Mouse (Mus musculus) midbrain, postnatal 0 days (tissue): Measurements from ENCODE around the gene Dhx37. TPM values are rescaled to one million over a fixed set of nuclear protein-coding genes. Genes with fewer than 3 reads are reported as not detected.

ENCODE experiments used
- ATAC-seq: fragments of 200-750 bp; cut with Nextera tagmentation; 2 replicates; pipeline ENCODE4 v1.8.0; 2017; ENCODE audit warnings: moderate number of reproducible peaks, mild to moderate bottlenecking, moderate TSS enrichment, moderate library complexity; ENCODE audit not compliant: low FRiP score
- DNase-seq: peaks from one replicate; pipeline ENCODE4 v3.0.0-alpha.2; 2015; ENCODE audit warnings: low spot score
- H3K27ac ChIP-seq: fragments of 300-500 bp; sonication (generic); 2 replicates; pipeline ENCODE4 v1.5.1; 2014; ENCODE audit warnings: low read depth, mild to moderate bottlenecking, low read length, mixed read lengths
- H3K27me3 ChIP-seq: fragments of 300-500 bp; sonication (generic); 2 replicates; pipeline ENCODE4 v1.6.1; 2014; ENCODE audit warnings: low read length, control low read depth, mixed read lengths; ENCODE audit not compliant: insufficient read depth
- H3K36me3 ChIP-seq: fragments of 300-500 bp; sonication (generic); 2 replicates; pipeline ENCODE4 v1.6.1; 2014; ENCODE audit warnings: low read length, control low read depth, mixed read lengths; ENCODE audit not compliant: insufficient read depth
- H3K4me1 ChIP-seq: fragments of 300-500 bp; sonication (generic); 2 replicates; pipeline ENCODE4 v1.6.1; 2014; ENCODE audit warnings: mild to moderate bottlenecking, control low read depth, antibody characterized with exemption, low read length, mixed read lengths; ENCODE audit not compliant: insufficient read depth
- H3K4me2 ChIP-seq: fragments of 300-500 bp; sonication (generic); 2 replicates; pipeline ENCODE4 v1.6.1; 2014; ENCODE audit warnings: low read depth, mild to moderate bottlenecking, low read length, mixed read lengths; ENCODE audit not compliant: poor library complexity, severe bottlenecking
- H3K4me3 ChIP-seq: fragments of 300-500 bp; sonication (generic); 2 replicates; pipeline ENCODE4 v1.5.1; 2014; ENCODE audit warnings: low read depth, mild to moderate bottlenecking, low read length, moderate library complexity
- H3K9ac ChIP-seq: fragments of 300-500 bp; sonication (generic); replicated peaks from 2 replicates; pipeline ENCODE4 v1.6.1; 2014; ENCODE audit warnings: mild to moderate bottlenecking, low read length, moderate library complexity, mixed read lengths; ENCODE audit not compliant: poor library complexity, severe bottlenecking
- H3K9me3 ChIP-seq: fragments of 300-500 bp; sonication (generic); 2 replicates; pipeline ENCODE4 v1.6.1; 2016; ENCODE audit warnings: low read length, control low read depth
- CTCF ChIP-seq: IDR thresholded peaks from 2 replicates; pipeline ENCODE4 v1.5.1; 2016; ENCODE audit warnings: antibody characterized with exemption, mild to moderate bottlenecking
- WGBS: fragments of 180-500 bp; shearing (Covaris S2); extraction: QIAGEN DNeasy Blood & Tissue Kit; methylation state at CpG from one replicate; pipeline ENCODE4 v1.1.7; 2014; 5-methylcytosine and 5-hydroxymethylcytosine counted together
- polyA plus RNA-seq: library from polyadenylated mRNA; unstranded; fragments of >200 nt; fragmentation: Nextera tagmentation; extraction: Ambion mirVana; gene quantifications from 2 replicates; pipeline ENCODE4 v1.2.1, GENCODE M21; 2015
- total RNA-seq: library from RNA; depleted of rRNA; stranded (reverse); fragments of >200 nt; gene quantifications from 2 replicates; pipeline ENCODE4 v1.2.3, GENCODE M21; 2014

Dhx37 gene
- total and polyA plus RNA-seq, 2 experiments from 2014 or later: 10.9 to 32.9 TPM

GRCm38 (mm10) chr5:125384512-125385214 lies 49.3 kb downstream of the Dhx37 start:
- Histone ChIP-seq H3K9ac (no peak overlapping the region), H3K4me3 (no peak overlapping the region), H3K27me3 (no peaks in the 10 kb centered on the region), H3K36me3 (peaks cover 6% of the 10 kb centered on the region), H3K27ac (no peak overlapping the region), H3K4me1 (peaks cover 5% of the 10 kb centered on the region; the same call in 1 of the 2 replicates), H3K4me2 (no peak overlapping the region), H3K9me3 (no peaks in the 10 kb centered on the region)
- no peak for TF ChIP-seq CTCF
- WGBS: 81% methylated on average over 2 of the region's 2 CpGs
- DNase-seq: no peak
- ATAC-seq: no peak

DNA sequence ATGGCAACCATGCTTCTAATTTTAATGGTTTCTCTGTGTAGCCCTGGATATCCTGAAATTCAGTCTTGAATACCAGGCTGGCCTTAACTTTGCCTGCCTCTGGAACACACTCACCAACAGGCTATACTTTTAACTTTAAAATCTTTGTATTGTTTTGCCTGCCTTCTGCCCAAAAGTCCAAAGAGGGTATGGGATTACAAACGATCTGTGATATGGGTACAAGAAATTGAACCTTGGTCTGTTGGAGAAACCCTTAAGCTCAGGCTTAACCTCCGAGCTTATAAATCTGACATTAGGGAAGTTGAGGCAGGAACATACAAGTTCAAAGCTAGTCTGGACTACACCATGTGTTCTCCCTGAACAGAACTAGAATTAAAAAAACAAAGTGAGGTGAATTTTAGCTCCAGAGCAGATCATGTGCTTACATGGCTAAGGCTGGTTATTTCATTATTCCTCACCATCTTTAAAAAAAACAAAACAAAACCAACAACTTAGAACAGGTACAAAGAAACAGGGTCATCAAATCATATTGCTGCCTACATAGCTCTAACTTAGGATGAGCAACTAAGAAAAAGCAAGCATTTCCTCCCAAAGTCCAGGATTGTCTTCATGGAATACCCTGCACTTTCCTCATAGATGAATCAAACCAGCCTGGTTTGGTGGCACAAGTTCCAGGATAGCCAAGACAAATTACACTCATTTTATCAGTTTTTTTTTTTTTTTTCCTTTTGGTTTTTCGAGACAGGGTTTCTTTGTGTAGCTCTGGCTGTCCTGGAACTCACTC lies 50.1 kb downstream of the Dhx37 start:
- Histone ChIP-seq H3K4me3 (no peak overlapping the region), H3K4me1 (peaks cover 5% of the 10 kb centered on the region; the same call in 1 of the 2 replicates), H3K27ac (no peak overlapping the region), H3K9me3 (no peaks in the 10 kb centered on the region), H3K9ac (no peak overlapping the region), H3K27me3 (no peaks in the 10 kb centered on the region), H3K4me2 (no peak overlapping the region), H3K36me3 (peaks cover 6% of the 10 kb centered on the region)
- no peak for DNase-seq
- 79% methylated on average over 3 of the region's 3 CpGs for WGBS
- TF ChIP-seq CTCF: no peak
- ATAC-seq: no peak

DNA sequence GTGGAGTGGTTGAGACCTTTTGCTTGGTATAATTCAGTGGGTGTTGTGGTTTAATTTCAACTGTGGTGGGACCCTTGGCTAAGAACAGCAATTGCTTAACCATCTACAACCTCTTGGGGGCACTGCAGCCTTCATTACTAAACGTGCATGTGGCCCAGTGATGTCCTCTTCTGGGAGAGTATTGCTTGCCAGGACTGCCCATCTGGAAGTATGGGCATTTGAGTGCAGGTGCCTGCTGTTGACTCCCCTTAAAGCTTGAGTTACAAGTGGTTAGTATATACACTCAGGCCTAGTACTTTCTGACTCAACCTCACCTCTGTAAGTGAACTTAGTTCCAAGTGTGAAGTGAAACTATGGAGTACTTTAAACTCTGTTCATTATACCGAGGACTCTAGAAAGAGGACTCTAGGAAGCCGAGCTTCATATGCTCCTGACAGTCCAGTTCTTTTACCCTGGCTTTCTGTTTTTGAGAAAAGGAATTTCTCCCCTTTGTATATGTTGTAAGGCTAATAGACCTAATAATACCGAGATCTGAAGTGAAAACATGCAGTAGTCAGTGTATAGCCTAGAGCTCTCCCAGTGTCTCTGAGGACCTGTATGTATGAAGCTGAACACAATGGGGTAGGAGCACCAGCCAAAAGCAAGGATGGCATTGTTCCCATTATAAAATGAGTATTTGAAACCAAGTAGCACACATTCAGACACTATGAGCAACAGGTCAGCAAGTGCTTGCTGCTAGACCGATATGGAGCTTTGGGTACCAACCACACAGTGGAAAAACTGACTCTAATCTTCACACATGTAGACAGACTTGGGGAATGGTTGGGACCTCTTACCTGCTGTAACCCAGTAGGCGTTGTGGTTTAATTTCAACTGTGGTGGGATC lies 51.0 kb downstream of the Dhx37 start:
- H3K27me3 ChIP-seq: no peaks in the 10 kb centered on the region
- H3K27ac ChIP-seq: no peak overlapping the region
- H3K4me2 ChIP-seq: no peak overlapping the region
- H3K4me1 ChIP-seq: peaks cover 5% of the 10 kb centered on the region; the same call in 1 of the 2 replicates
- H3K36me3 ChIP-seq: peaks cover 6% of the 10 kb centered on the region
- ATAC-seq: no peak
- H3K9me3 ChIP-seq: no peaks in the 10 kb centered on the region
- DNase-seq: peak; percentile 76
- WGBS: 49% methylated on average over 6 of the region's 6 CpGs
- no peak overlapping the region for H3K4me3 ChIP-seq
- peak; percentile 75 for TF ChIP-seq CTCF
- no peak overlapping the region for H3K9ac ChIP-seq

GRCm38 (mm10) chr5:125381954-125382672 lies 51.8 kb downstream of the Dhx37 start:
- Histone ChIP-seq H3K4me2 (no peak overlapping the region), H3K4me1 (peaks cover 5% of the 10 kb centered on the region; the same call in 1 of the 2 replicates), H3K36me3 (peaks cover 6% of the 10 kb centered on the region), H3K27me3 (no peaks in the 10 kb centered on the region), H3K9me3 (no peaks in the 10 kb centered on the region), H3K9ac (no peak overlapping the region), H3K4me3 (no peak overlapping the region), H3K27ac (no peak overlapping the region)
- no peak for ATAC-seq
- 79% methylated on average over 5 of the region's 5 CpGs for WGBS
- TF ChIP-seq CTCF: no peak
- no peak for DNase-seq

DNA sequence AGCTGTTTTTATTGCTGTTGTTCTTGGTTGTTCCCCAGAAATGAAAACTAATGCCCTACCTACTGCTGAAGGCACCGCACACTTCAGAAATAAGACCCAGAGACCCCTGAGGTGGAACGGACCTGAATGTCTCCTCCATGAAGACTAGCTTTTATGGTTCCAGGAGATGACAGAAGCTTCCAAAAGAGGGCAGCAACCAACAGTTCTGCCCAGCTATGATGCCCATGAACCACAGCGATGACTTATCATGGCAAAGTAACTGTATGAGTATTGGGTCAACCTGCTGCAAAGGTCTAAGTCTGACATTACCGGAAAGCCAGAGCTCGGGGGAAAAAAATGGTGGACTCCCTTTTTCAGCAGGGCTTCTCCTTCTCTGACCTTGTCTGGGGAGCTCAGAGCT lies 55.0 kb downstream of the Dhx37 start:
- no peak for ATAC-seq
- H3K27me3 ChIP-seq: no peaks in the 10 kb centered on the region
- no peak overlapping the region for H3K4me2 ChIP-seq
- H3K4me3 ChIP-seq: no peak overlapping the region
- no peaks in the 10 kb centered on the region for H3K4me1 ChIP-seq
- no peak for DNase-seq
- H3K9ac ChIP-seq: no peak overlapping the region
- no peaks in the 10 kb centered on the region for H3K36me3 ChIP-seq
- peak; percentile 32 for TF ChIP-seq CTCF
- no peak overlapping the region for H3K27ac ChIP-seq
- no peaks in the 10 kb centered on the region for H3K9me3 ChIP-seq
- 82% methylated on average over 5 of the region's 5 CpGs for WGBS
